Mouse (Mus musculus) CH12.LX (cell line): ENCODE measurements at regions not wholly inside any gene's neighbourhood (a gene's known extent, or its start where the extent isn't known, plus 50 kb on each side); places are given as distances from the start of the nearest gene placed in this dataset.

Experiments used
- DNase-seq: peaks from one replicate; pipeline ENCODE4 v3.0.0-alpha.2; 2013; ENCODE audit errors: extremely low read depth
- H3K27ac ChIP-seq: 2 replicates; pipeline ENCODE4 v1.5.1; 2012; ENCODE audit warnings: low read depth, mild to moderate bottlenecking, control low read depth, moderate library complexity; ENCODE audit not compliant: insufficient read depth
- H3K27me3 ChIP-seq: replicated peaks from 2 replicates; pipeline ENCODE3; 2012; ENCODE audit warnings: inconsistent platforms
- H3K36me3 ChIP-seq, 2 experiments: replicated peaks in 1 of 2; 2 replicates each; pipeline versions ENCODE3 to v1.6.1; 2012; ENCODE audit warnings: inconsistent platforms in 1 of 2, low read length in 1 of 2, mild to moderate bottlenecking in 1 of 2, mixed read lengths in 1 of 2, moderate library complexity in 1 of 2; ENCODE audit not compliant: control insufficient read depth in 1 of 2, insufficient read depth in 1 of 2
- H3K4me1 ChIP-seq, 2 experiments: 2 replicates each; pipeline ENCODE4 v1.6.1; 2012; ENCODE audit warnings: inconsistent platforms in 1 of 2, moderate library complexity in 1 of 2; ENCODE audit not compliant: insufficient read depth in 2 of 2, control insufficient read depth in 1 of 2
- H3K4me2 ChIP-seq: 2 replicates; pipeline ENCODE4 v1.6.1; 2012; ENCODE audit warnings: low read depth, mild to moderate bottlenecking, control low read depth; ENCODE audit not compliant: poor library complexity, insufficient read depth, severe bottlenecking
- H3K4me3 ChIP-seq, 3 experiments: fragments of 150-350 bp in 1 of 3; sonication (generic) in 1 of 3; replicated peaks in 1 of 3; 2 replicates each; pipeline versions ENCODE3 to v1.5.1; 2011 to 2012; ENCODE audit warnings: low read depth in 2 of 3, low read length in 2 of 3, mild to moderate bottlenecking in 2 of 3, moderate library complexity in 2 of 3, control low read depth in 1 of 3, improper control_type of control experiment in 1 of 3, inconsistent platforms in 1 of 3, mixed read lengths in 1 of 3; ENCODE audit not compliant: poor library complexity in 1 of 3
- H3K79me2 ChIP-seq: replicated peaks from 2 replicates; pipeline ENCODE4 v1.6.1; 2012; ENCODE audit warnings: mild to moderate bottlenecking, moderate library complexity; ENCODE audit not compliant: control insufficient read depth, poor library complexity, insufficient read depth, severe bottlenecking; ENCODE audit errors: extremely low read depth
- H3K9ac ChIP-seq: 2 replicates; pipeline ENCODE4 v1.6.1; 2012; ENCODE audit warnings: low read depth, mild to moderate bottlenecking, control low read depth, moderate library complexity; ENCODE audit not compliant: insufficient read depth
- H3K9me3 ChIP-seq: replicated peaks from 2 replicates; pipeline ENCODE3; 2012; ENCODE audit warnings: low read length, inconsistent platforms, mixed read lengths
- CHD2 ChIP-seq: IDR thresholded peaks from 2 replicates; pipeline ENCODE4 v1.6.1; 2011; ENCODE audit warnings: low read length, improper control_type of control experiment
- E2F4 ChIP-seq: IDR thresholded peaks from 2 replicates; pipeline ENCODE4 v1.6.1; 2011; ENCODE audit warnings: low read depth, low read length, improper control_type of control experiment; ENCODE audit not compliant: insufficient replicate concordance
- ELF1 ChIP-seq: IDR thresholded peaks from 2 replicates; pipeline ENCODE4 v1.6.1; 2014; ENCODE audit warnings: low read depth, mild to moderate bottlenecking, inconsistent platforms, low read length, improper control_type of control experiment
- EP300 ChIP-seq: IDR thresholded peaks from 2 replicates; pipeline ENCODE4 v1.6.1; 2011; ENCODE audit warnings: low read length, improper control_type of control experiment
- ETS1 ChIP-seq: conservative IDR thresholded peaks from 2 replicates; pipeline ENCODE4 v1.6.1; 2012; ENCODE audit warnings: low read depth, mild to moderate bottlenecking, inconsistent platforms, low read length, improper control_type of control experiment, moderate library complexity
- GABPA ChIP-seq: IDR thresholded peaks from 2 replicates; pipeline ENCODE4 v1.6.1; 2012; ENCODE audit warnings: low read depth, low read length, improper control_type of control experiment, inconsistent platforms; ENCODE audit not compliant: insufficient replicate concordance
- HCFC1 ChIP-seq: IDR thresholded peaks from 2 replicates; pipeline ENCODE4 v1.6.1; 2012; ENCODE audit warnings: low read depth, mild to moderate bottlenecking, inconsistent platforms, low read length, improper control_type of control experiment
- JUN ChIP-seq: IDR thresholded peaks from 2 replicates; pipeline ENCODE4 v1.6.1; 2011; ENCODE audit warnings: low read depth, mild to moderate bottlenecking, low read length, improper control_type of control experiment, moderate library complexity; ENCODE audit not compliant: insufficient read depth
- JUND ChIP-seq: conservative IDR thresholded peaks from 2 replicates; pipeline ENCODE4 v1.6.1; 2011; ENCODE audit warnings: low read depth, low read length, improper control_type of control experiment
- MAFK ChIP-seq: IDR thresholded peaks from 2 replicates; pipeline ENCODE4 v1.6.1; 2011; ENCODE audit warnings: low read length, improper control_type of control experiment; ENCODE audit not compliant: insufficient replicate concordance
- MAX ChIP-seq: IDR thresholded peaks from 2 replicates; pipeline ENCODE4 v1.6.1; 2011; ENCODE audit warnings: low read length, improper control_type of control experiment
- MAZ ChIP-seq: IDR thresholded peaks from 2 replicates; pipeline ENCODE4 v1.6.1; 2012; ENCODE audit warnings: low read depth, mild to moderate bottlenecking, inconsistent platforms, low read length, improper control_type of control experiment, moderate library complexity
- MEF2A ChIP-seq: IDR thresholded peaks from 2 replicates; pipeline ENCODE4 v1.6.1; 2014; ENCODE audit warnings: low read depth, mild to moderate bottlenecking, inconsistent platforms, low read length, improper control_type of control experiment, borderline replicate concordance
- PAX5 ChIP-seq: IDR thresholded peaks from 2 replicates; pipeline ENCODE4 v1.6.1; 2012; ENCODE audit warnings: low read length, inconsistent platforms, mixed read lengths
- POLR2A ChIP-seq: IDR thresholded peaks from 2 replicates; pipeline ENCODE4 v1.6.1; 2011; ENCODE audit warnings: low read depth, mild to moderate bottlenecking, improper control_type of control experiment, low read length
- RCOR1 ChIP-seq: conservative IDR thresholded peaks from 2 replicates; pipeline ENCODE4 v1.6.1; 2012; ENCODE audit warnings: low read depth, mild to moderate bottlenecking, inconsistent platforms, low read length, improper control_type of control experiment
- SMC3 ChIP-seq: IDR thresholded peaks from 2 replicates; pipeline ENCODE4 v1.6.1; 2011; ENCODE audit warnings: low read depth, low read length, improper control_type of control experiment
- UBTF ChIP-seq: IDR thresholded peaks from 2 replicates; pipeline ENCODE4 v1.6.1; 2012; ENCODE audit warnings: low read depth, mild to moderate bottlenecking, inconsistent platforms, low read length, improper control_type of control experiment, moderate library complexity
- ZC3H11A ChIP-seq: IDR thresholded peaks from 2 replicates; pipeline ENCODE4 v1.6.1; 2012; ENCODE audit warnings: low read depth, mild to moderate bottlenecking, inconsistent platforms, low read length, improper control_type of control experiment
- dilution Hi-C: fragments of 300-500 bp; cut with MboI; formaldehyde crosslinking; loops from 2 replicates; pipeline ENCODE4 v1.14.3; 2020; ENCODE audit warnings: low sequenced_read_pairs; ENCODE audit not compliant: extremely low pct_unique_long_range_greater_than_20kb, extremely low pct_ligation_motif_present
- in situ Hi-C: fragments of 300-500 bp; cut with MboI; formaldehyde crosslinking; loops from 3 replicates; pipeline ENCODE4 v1.14.3; 2019; ENCODE audit warnings: low sequenced_read_pairs, low pct_ligation_motif_present, low pct_unique_long_range_greater_than_20kb, mixed read lengths

DNA sequence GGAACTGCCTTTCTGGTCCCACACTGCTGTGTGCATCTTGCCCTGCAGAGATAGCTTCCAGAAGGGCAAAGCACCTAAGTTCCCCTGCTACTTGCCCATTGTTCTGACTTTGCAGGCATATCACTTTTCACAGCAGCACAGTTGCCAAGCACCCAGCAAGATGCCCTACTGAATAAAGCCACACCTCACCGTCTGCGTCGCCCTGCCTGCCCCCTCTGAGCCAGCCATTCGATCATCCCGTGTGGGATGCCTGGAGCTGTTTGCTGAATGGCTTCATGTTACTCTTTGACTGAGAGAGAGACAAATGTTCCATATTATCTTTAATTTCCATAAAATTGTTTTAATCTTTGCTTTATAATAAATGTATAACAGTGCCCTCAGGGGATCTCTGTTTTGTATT is 407.2 kb downstream of the Lmo4 start:
- Histone ChIP-seq H3K36me3 (no peaks in the 10 kb centered on the region), H3K79me2 (no peaks in the 10 kb centered on the region), H3K27me3 (no peaks in the 10 kb centered on the region), H3K4me2 (no peak overlapping the region), H3K9me3 (no peaks in the 10 kb centered on the region), H3K4me3 (no peak overlapping the region), H3K27ac (no peak overlapping the region), H3K9ac (no peak overlapping the region), H3K4me1 (no peaks in the 10 kb centered on the region)
- no peak for DNase-seq
- dilution Hi-C loops: no loop called here
- no peak for TF ChIP-seq POLR2A
- TF ChIP-seq MAFK: no peak
- no peak for TF ChIP-seq GABPA
- TF ChIP-seq JUN: no peak
- no peak for TF ChIP-seq UBTF
- TF ChIP-seq ZC3H11A: no peak
- in situ Hi-C loops: no loop called here

DNA sequence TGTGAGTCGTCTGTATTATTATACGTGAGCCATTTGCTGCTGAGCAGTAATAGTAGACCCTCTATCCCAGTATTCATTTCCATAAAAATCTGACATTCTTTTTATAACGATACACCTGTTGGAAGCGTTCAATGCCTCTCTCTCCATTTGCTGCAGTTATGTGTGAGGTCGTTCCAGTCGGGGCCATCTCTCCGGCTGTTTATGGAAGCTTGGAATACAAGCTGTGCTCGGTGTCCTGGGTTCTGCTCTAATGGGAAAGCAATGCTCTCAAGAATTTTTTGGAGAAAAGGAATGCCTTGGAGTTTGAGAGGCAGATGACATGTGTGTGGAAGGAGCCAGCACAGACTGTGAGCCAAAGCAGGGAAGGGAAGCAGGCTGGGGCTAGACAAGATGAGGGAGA is 414.1 kb downstream of the Lmo4 start:
- Histone ChIP-seq H3K4me2 (no peak overlapping the region), H3K9me3 (no peaks in the 10 kb centered on the region), H3K4me1 (peaks cover 2% of the 10 kb centered on the region in 2 experiments; a peak in 1 of 4 replicates), H3K79me2 (no peaks in the 10 kb centered on the region), H3K36me3 (no peaks in the 10 kb centered on the region), H3K27ac (no peak overlapping the region), H3K27me3 (no peaks in the 10 kb centered on the region), H3K9ac (no peak overlapping the region), H3K4me3 (no peak overlapping the region)
- in situ Hi-C loops: no loop called here
- no peak for TF ChIP-seq UBTF
- TF ChIP-seq PAX5: no peak
- no peak for TF ChIP-seq MEF2A
- no peak for TF ChIP-seq POLR2A
- no peak for TF ChIP-seq CHD2
- TF ChIP-seq HCFC1: no peak
- TF ChIP-seq MAX: no peak
- TF ChIP-seq MAZ: no peak
- no peak for TF ChIP-seq RCOR1
- TF ChIP-seq JUND: no peak
- TF ChIP-seq SMC3: no peak
- TF ChIP-seq E2F4: no peak
- TF ChIP-seq ETS1: no peak
- TF ChIP-seq EP300: no peak
- TF ChIP-seq JUN: no peak
- no peak for TF ChIP-seq ELF1
- dilution Hi-C loops: no loop called here
- DNase-seq: no peak
